Mouse (Mus musculus) limb, embryonic 14.5 days (tissue): ENCODE measurements at regions not wholly inside any gene's neighbourhood (a gene's known extent, or its start where the extent isn't known, plus 50 kb on each side); places are given as distances from the start of the nearest gene placed in this dataset.

ENCODE experiments used
- ATAC-seq: fragments of 200-750 bp; cut with Nextera tagmentation; 2 replicates; pipeline ENCODE4 v1.8.0; 2017; ENCODE audit warnings: low read depth, moderate number of reproducible peaks, moderate TSS enrichment; ENCODE audit not compliant: low FRiP score
- DNase-seq: peaks from one replicate; pipeline ENCODE4 v3.0.0-alpha.2; 2015; ENCODE audit warnings: low spot score
- H3K27ac ChIP-seq: fragments of 300-500 bp; sonication (generic); replicated peaks from 2 replicates; pipeline ENCODE4 v1.5.1; 2014; ENCODE audit warnings: low read depth, mild to moderate bottlenecking, low read length, moderate library complexity, mixed read lengths
- H3K27me3 ChIP-seq: fragments of 300-500 bp; sonication (generic); 2 replicates; pipeline ENCODE4 v1.6.1; 2014; ENCODE audit warnings: low read length, mixed read lengths; ENCODE audit not compliant: control insufficient read depth, insufficient read depth
- H3K36me3 ChIP-seq: fragments of 300-500 bp; sonication (generic); 2 replicates; pipeline ENCODE4 v1.6.1; 2014; ENCODE audit warnings: mild to moderate bottlenecking, low read length, moderate library complexity, mixed read lengths; ENCODE audit not compliant: control insufficient read depth, insufficient read depth
- H3K4me1 ChIP-seq: fragments of 300-500 bp; sonication (generic); 2 replicates; pipeline ENCODE4 v1.6.1; 2014; ENCODE audit warnings: antibody characterized with exemption, low read length, mixed read lengths; ENCODE audit not compliant: control insufficient read depth, insufficient read depth
- H3K4me2 ChIP-seq: fragments of 300-500 bp; sonication (generic); replicated peaks from 2 replicates; pipeline ENCODE4 v1.6.1; 2014; ENCODE audit warnings: low read depth, mild to moderate bottlenecking, low read length, moderate library complexity; ENCODE audit not compliant: severe bottlenecking
- H3K4me3 ChIP-seq: fragments of 300-500 bp; sonication (generic); replicated peaks from 2 replicates; pipeline ENCODE4 v1.5.1; 2014; ENCODE audit warnings: low read length
- H3K9ac ChIP-seq: fragments of 300-500 bp; sonication (generic); 2 replicates; pipeline ENCODE4 v1.6.1; 2014; ENCODE audit warnings: mild to moderate bottlenecking, low read depth, low read length, moderate library complexity; ENCODE audit not compliant: severe bottlenecking
- H3K9me3 ChIP-seq: fragments of 300-500 bp; sonication (generic); 2 replicates; pipeline ENCODE4 v1.6.1; 2016; ENCODE audit warnings: low read length; ENCODE audit not compliant: control insufficient read depth
- POLR2A ChIP-seq: fragments of 200-500 bp; IDR thresholded peaks from 2 replicates; pipeline ENCODE4 v1.8.0; 2012; ENCODE audit warnings: inconsistent platforms, mild to moderate bottlenecking, moderate library complexity, borderline replicate concordance; ENCODE audit not compliant: insufficient read depth, insufficient read length; ENCODE audit errors: extremely low read depth
- WGBS: fragments of 180-500 bp; shearing (Covaris S2); extraction: QIAGEN DNeasy Blood & Tissue Kit; methylation state at CpG from one replicate; pipeline ENCODE4 v1.1.7; 2014; 5-methylcytosine and 5-hydroxymethylcytosine counted together

- Histone ChIP-seq H3K9ac (no peak overlapping the region), H3K9me3 (no peaks in the 10 kb centered on the region), H3K4me2 (no peak overlapping the region), H3K4me3 (no peak overlapping the region), H3K27ac (no peak overlapping the region), H3K27me3 (no peaks in the 10 kb centered on the region), H3K36me3 (no peaks in the 10 kb centered on the region), H3K4me1 (peaks cover 22% of the 10 kb centered on the region)
- no peak for ATAC-seq
- DNase-seq = no peak
- WGBS = 61% methylated on average over 5 of the region's 5 CpGs
- no peak for TF ChIP-seq POLR2A
Observed at GRCm38 (mm10) chr7:135899765-135900164, 183.6 kb upstream of the Mki67 start.

GRCm38 (mm10) chr7:135900861-135901321 lies 184.7 kb upstream of the Mki67 start:
- DNase-seq (peak; percentile 80), ATAC-seq (peak; percentile 80)
- no peaks in the 10 kb centered on the region for H3K27me3 ChIP-seq
- H3K4me3 ChIP-seq = no peak overlapping the region
- H3K9ac ChIP-seq = no peak overlapping the region
- TF ChIP-seq POLR2A = no peak
- H3K4me2 ChIP-seq = no peak overlapping the region; the same call in 1 of the 2 replicates
- no peaks in the 10 kb centered on the region for H3K9me3 ChIP-seq
- peaks cover 22% of the 10 kb centered on the region for H3K4me1 ChIP-seq
- no peaks in the 10 kb centered on the region for H3K36me3 ChIP-seq
- 12% methylated on average over 10 of the region's 10 CpGs for WGBS
- peak overlapping the region; percentile 71 for H3K27ac ChIP-seq

GRCm38 (mm10) chr7:135902106-135903055 lies 186.2 kb upstream of the Mki67 start:
- TF ChIP-seq POLR2A = no peak
- DNase-seq (peak; percentile 65), ATAC-seq (peak; percentile 23; the same call in 1 of the 2 replicates)
- 54% methylated on average over 13 of the region's 13 CpGs for WGBS
- H3K27ac ChIP-seq = peak overlapping the region; percentile 1
- no peaks in the 10 kb centered on the region for H3K36me3 ChIP-seq
- no peak overlapping the region for H3K4me3 ChIP-seq
- no peaks in the 10 kb centered on the region for H3K27me3 ChIP-seq
- no peaks in the 10 kb centered on the region for H3K9me3 ChIP-seq
- peaks cover 22% of the 10 kb centered on the region for H3K4me1 ChIP-seq
- no peak overlapping the region for H3K9ac ChIP-seq
- H3K4me2 ChIP-seq = no peak overlapping the region

GRCm38 (mm10) chr7:135911376-135911775 lies 195.2 kb upstream of the Mki67 start:
- no peak for TF ChIP-seq POLR2A
- no peaks in the 10 kb centered on the region for H3K9me3 ChIP-seq
- H3K36me3 ChIP-seq = no peaks in the 10 kb centered on the region
- H3K4me3 ChIP-seq = no peak overlapping the region
- DNase-seq (no peak), ATAC-seq (no peak)
- H3K4me2 ChIP-seq = no peak overlapping the region
- no peaks in the 10 kb centered on the region for H3K27me3 ChIP-seq
- H3K9ac ChIP-seq = no peak overlapping the region
- H3K27ac ChIP-seq = no peak overlapping the region
- no peaks in the 10 kb centered on the region for H3K4me1 ChIP-seq

GRCm38 (mm10) chr7:135913923-135914634 lies 197.9 kb upstream of the Mki67 start:
- Histone ChIP-seq H3K27me3 (no peaks in the 10 kb centered on the region), H3K4me1 (no peaks in the 10 kb centered on the region), H3K36me3 (no peaks in the 10 kb centered on the region), H3K4me2 (no peak overlapping the region), H3K9ac (no peak overlapping the region), H3K27ac (no peak overlapping the region), H3K9me3 (no peaks in the 10 kb centered on the region), H3K4me3 (no peak overlapping the region)
- TF ChIP-seq POLR2A = no peak
- 82% methylated on average over 3 of the region's 3 CpGs for WGBS
- DNase-seq = no peak
- no peak for ATAC-seq
